ENCODE assay signal across 12 mouse cellular contexts in genomic region chr15:101198850-101199249, GRCm38 (mm10). TPM values are rescaled to one million over a fixed set of nuclear protein-coding genes. Genes with fewer than 3 reads are reported as not detected.
DNase-seq lines count a peak whose midpoint lies in the region; ATAC-seq and TF ChIP-seq lines count a peak whose summit lies in the region.
"Had no signal": no experiment of that assay in that cellular context is flagged by ENCODE, and none has a peak within 500 bp of the region (broad histone marks: within the 10 kb centered on the region; RNA-seq: fewer than 3 reads in every experiment).

No protein-coding gene starts in this region.

- no peak overlapping the region for H3K4me2 ChIP-seq in midbrain, postnatal 0 days (ENCODE audit: low read depth, low read length, poor library complexity, severe bottlenecking)
- no peak overlapping the region for H3K4me2 ChIP-seq in midbrain, embryonic 14.5 days (ENCODE audit: low read length)
- H3K4me2 ChIP-seq: embryonic facial prominence, embryonic 13.5 days; heart, embryonic 12.5 days; hindbrain, embryonic 12.5 days; liver, embryonic 13.5 days had no signal

- no peaks in the 10 kb centered on the region for H3K27me3 ChIP-seq in midbrain, postnatal 0 days (ENCODE audit: insufficient read depth, low read length)
- H3K27me3 ChIP-seq in midbrain, embryonic 14.5 days (ENCODE audit: control insufficient read depth, insufficient read depth, low read length), result no peaks in the 10 kb centered on the region
- H3K27me3 ChIP-seq: embryonic facial prominence, embryonic 13.5 days; heart, embryonic 12.5 days; hindbrain, embryonic 12.5 days; liver, embryonic 13.5 days had no signal

- ATAC-seq in midbrain, postnatal 0 days (ENCODE audit: low FRiP score), result no peak
- no peak for ATAC-seq in midbrain, embryonic 14.5 days (ENCODE audit: low FRiP score, low TSS enrichment)

- H3K4me1 ChIP-seq in midbrain, postnatal 0 days (ENCODE audit: insufficient read depth, low read length), result no peaks in the 10 kb centered on the region
- no peaks in the 10 kb centered on the region for H3K4me1 ChIP-seq in midbrain, embryonic 14.5 days (ENCODE audit: control insufficient read depth, insufficient read depth, low read length)
- H3K4me1 ChIP-seq in cortical plate, adult 2 months (ENCODE audit: control insufficient read depth, insufficient read depth, low read length), result peaks cover 3% of the 10 kb centered on the region; the same call in 1 of the 2 replicates
- H3K4me1 ChIP-seq: embryonic facial prominence, embryonic 13.5 days; hindbrain, embryonic 12.5 days had no signal

- H3K4me3 ChIP-seq in midbrain, postnatal 0 days (ENCODE audit: low read depth, low read length), result no peak overlapping the region
- no peak overlapping the region for H3K4me3 ChIP-seq in midbrain, embryonic 14.5 days (replicated peaks; ENCODE audit: low read depth, low read length)
- no peak overlapping the region for H3K4me3 ChIP-seq in cortical plate, adult 2 months (ENCODE audit: insufficient read depth, low read length)
- H3K4me3 ChIP-seq: embryonic facial prominence, embryonic 13.5 days; heart, embryonic 12.5 days; hindbrain, embryonic 12.5 days; liver, embryonic 13.5 days had no signal

- TF ChIP-seq POLR2A in cortical plate, adult 2 months (IDR thresholded peaks at IDR 0.05; ENCODE audit: extremely low read depth, insufficient read depth, low read length), result no peak

- peaks cover 62% of the 10 kb centered on the region for H3K36me3 ChIP-seq in midbrain, postnatal 0 days (ENCODE audit: insufficient read depth, low read length)
- H3K36me3 ChIP-seq in midbrain, embryonic 14.5 days (ENCODE audit: control insufficient read depth, insufficient read depth, low read length), result peaks cover 96% of the 10 kb centered on the region

- peak; percentile 64 for TF ChIP-seq CTCF in midbrain, postnatal 0 days (IDR thresholded peaks at IDR 0.05)
- peak; percentile 35; the same call in 1 of the 2 replicates for TF ChIP-seq CTCF in cortical plate, adult 2 months (IDR thresholded peaks at IDR 0.05; ENCODE audit: extremely low read depth, insufficient read depth, low read length)

- peak; percentile 36 for DNase-seq in embryo, embryonic 10 days (ENCODE audit: low spot score)
- DNase-seq in embryo, embryonic 11 days, result no peak
- peak; percentile 65 to 70 for DNase-seq in kidney, postnatal 4 days
- no peak for DNase-seq in kidney, adult 18-20 months
- DNase-seq in midbrain, postnatal 0 days (ENCODE audit: low spot score), result no peak
- no peak for DNase-seq in midbrain, embryonic 14.5 days
- DNase-seq in layer of hippocampus, postnatal 10 days (ENCODE audit: low spot score in 2 of 2), result no peak
- DNase-seq: liver, embryonic 13.5 days had no signal

- H3K27ac ChIP-seq in midbrain, postnatal 0 days (ENCODE audit: low read depth, low read length), result no peak overlapping the region
- H3K27ac ChIP-seq in midbrain, embryonic 14.5 days (replicated peaks; ENCODE audit: low read depth, low read length), result no peak overlapping the region
- H3K27ac ChIP-seq in cortical plate, adult 2 months (ENCODE audit: insufficient read depth, low read length), result no peak overlapping the region
- H3K27ac ChIP-seq: embryonic facial prominence, embryonic 13.5 days; hindbrain, embryonic 12.5 days; liver, embryonic 13.5 days had no signal

- no peaks in the 10 kb centered on the region for H3K9me3 ChIP-seq in midbrain, postnatal 0 days (ENCODE audit: low read length)
- no peaks in the 10 kb centered on the region for H3K9me3 ChIP-seq in midbrain, embryonic 14.5 days (ENCODE audit: control insufficient read depth, low read length)
- H3K9me3 ChIP-seq: hindbrain, embryonic 12.5 days; liver, embryonic 13.5 days had no signal

- 89% methylated on average over 14 of the region's 14 CpGs for WGBS in midbrain, postnatal 0 days
- WGBS in midbrain, embryonic 14.5 days, result 89% methylated on average over 14 of the region's 14 CpGs

- no peak overlapping the region for H3K9ac ChIP-seq in midbrain, postnatal 0 days (replicated peaks; ENCODE audit: low read length, poor library complexity, severe bottlenecking)
- H3K9ac ChIP-seq in midbrain, embryonic 14.5 days (replicated peaks; ENCODE audit: low read length), result no peak overlapping the region
- H3K9ac ChIP-seq: embryonic facial prominence, embryonic 13.5 days; heart, embryonic 12.5 days; hindbrain, embryonic 12.5 days; liver, embryonic 13.5 days had no signal

RNA-seq across cellular contexts. Expression of gene Acvr1b, which starts 25.0 kb away (rescaled TPM):
- 77.8 and 86.8 TPM in 2 replicates for total RNA-seq in midbrain, postnatal 0 days (2014; rRNA removed)
- 15.2 and 15.8 TPM in 2 replicates for polyA plus RNA-seq in midbrain, postnatal 0 days (2015; fragmentation: Nextera tagmentation; extraction: Ambion mirVana)
- 30.4 and 39.0 TPM in 2 replicates for polyA plus RNA-seq in midbrain, embryonic 14.5 days (2014; fragmentation: Nextera tagmentation; extraction: Ambion mirVana)
- polyA plus RNA-seq in cortical plate, adult 2 months (2012; rRNA removed), result 70.5 and 73.9 TPM in 2 replicates
- 10 to 100 TPM; 78.9 to 79.2 TPM for total RNA-seq in layer of hippocampus, postnatal 10 days (2021)

RNA-seq across cellular contexts. Expression of gene Grasp, which starts 25.1 kb away (rescaled TPM):
- total RNA-seq in midbrain, postnatal 0 days (2014; rRNA removed), result 6.3 and 7.7 TPM in 2 replicates
- 1.8 and 1.9 TPM in 2 replicates for polyA plus RNA-seq in midbrain, postnatal 0 days (2015; fragmentation: Nextera tagmentation; extraction: Ambion mirVana)
- 0.93 and 0.97 TPM in 2 replicates for polyA plus RNA-seq in midbrain, embryonic 14.5 days (2014; fragmentation: Nextera tagmentation; extraction: Ambion mirVana)
- 39.7 and 41.0 TPM in 2 replicates for polyA plus RNA-seq in cortical plate, adult 2 months (2012; rRNA removed)
- total RNA-seq in layer of hippocampus, postnatal 10 days (2021), result 10 to 100 TPM; 33.3 to 35.3 TPM

RNA-seq across cellular contexts. Expression of gene Nr4a1, which starts 55.2 kb away (rescaled TPM):
- 6.9 and 7.7 TPM in 2 replicates for total RNA-seq in midbrain, postnatal 0 days (2014; rRNA removed)
- 6.9 and 7.0 TPM in 2 replicates for polyA plus RNA-seq in midbrain, postnatal 0 days (2015; fragmentation: Nextera tagmentation; extraction: Ambion mirVana)
- 2.9 and 3.5 TPM in 2 replicates for polyA plus RNA-seq in midbrain, embryonic 14.5 days (2014; fragmentation: Nextera tagmentation; extraction: Ambion mirVana)
- 76.6 and 103 TPM in 2 replicates for polyA plus RNA-seq in cortical plate, adult 2 months (2012; rRNA removed)
- total RNA-seq in layer of hippocampus, postnatal 10 days (2021), result 10 to 100 TPM; 28.4 to 33.9 TPM

Comparison
In these comparisons a context has a peak if more than half of its experiments do, and no peak if none do; other contexts are left out.
1. DNase-seq: peak in embryo, embryonic 10 days (single experiment) and kidney, postnatal 4 days (2 of 2); none in embryo, embryonic 11 days (single experiment), kidney, adult 18-20 months (single experiment), midbrain, postnatal 0 days (single experiment), midbrain, embryonic 14.5 days (single experiment) and layer of hippocampus, postnatal 10 days (0 of 2).
2. RNA of gene Grasp, which starts 25.1 kb away (polyA plus RNA-seq): 39.7 to 41.0 TPM in cortical plate, adult 2 months; 1.8 to 1.9 TPM in midbrain, postnatal 0 days and 0.93 to 0.97 TPM in midbrain, embryonic 14.5 days; every median in the first group is over 10 times any median in the second.